Mouse (Mus musculus) right cerebral cortex, postnatal 25 days (tissue): ENCODE measurements around the gene Ucn2.

Experiments
- DNase-seq: peaks from one replicate; pipeline ENCODE4 v3.0.0; 2022

Gene Ucn2

GRCm38 (mm10) chr9:109032435-109032834, 46.6 kb downstream of the Ucn2 start:
- DNase-seq, result no peak
